Mouse (Mus musculus): Measurements from ENCODE around the gene Dcxr.

GRCm38 (mm10) chr11:120726243-120727168 is 575 bp downstream of the Dcxr start:
- TF ChIP-seq POLR2A (IDR thresholded peaks at IDR 0.05; ENCODE audit: borderline replicate concordance, control insufficient read depth, low read depth, low read length) (no peak), CTCF (IDR thresholded peaks at IDR 0.05; ENCODE audit: control insufficient read depth, insufficient read depth, low read length) (no peak)

Data from bone marrow, adult 2 months (tissue).